Mouse (Mus musculus) liver, embryonic 15.5 days (tissue): Measurements from ENCODE around the gene Flt3. TPM values are rescaled to one million over a fixed set of nuclear protein-coding genes. Genes with fewer than 3 reads are reported as not detected.

Source experiments
- ATAC-seq: fragments of 200-750 bp; cut with Nextera tagmentation; 2 replicates; pipeline ENCODE4 v1.8.0; 2017; ENCODE audit warnings: moderate number of reproducible peaks, mild to moderate bottlenecking, moderate library complexity; ENCODE audit not compliant: insufficient read depth
- H3K27ac ChIP-seq: fragments of 300-500 bp; sonication (generic); replicated peaks from 2 replicates; pipeline ENCODE4 v1.5.1; 2015; ENCODE audit warnings: mild to moderate bottlenecking, inconsistent platforms
- H3K27me3 ChIP-seq: fragments of 300-500 bp; sonication (generic); 2 replicates; pipeline ENCODE4 v1.6.1; 2015; ENCODE audit warnings: mild to moderate bottlenecking, inconsistent platforms
- H3K36me3 ChIP-seq: fragments of 300-500 bp; sonication (generic); replicated peaks from 2 replicates; pipeline ENCODE4 v1.6.1; 2015; ENCODE audit warnings: moderate library complexity, mild to moderate bottlenecking, inconsistent platforms
- H3K4me1 ChIP-seq: fragments of 300-500 bp; sonication (generic); replicated peaks from 2 replicates; pipeline ENCODE4 v1.6.1; 2015; ENCODE audit warnings: inconsistent platforms
- H3K4me2 ChIP-seq: fragments of 300-500 bp; sonication (generic); 2 replicates; pipeline ENCODE4 v1.6.1; 2015; ENCODE audit warnings: moderate library complexity, mild to moderate bottlenecking, inconsistent platforms
- H3K4me3 ChIP-seq: fragments of 300-500 bp; sonication (generic); replicated peaks from 2 replicates; pipeline ENCODE4 v1.5.1; 2015; ENCODE audit warnings: mild to moderate bottlenecking, inconsistent platforms
- H3K9ac ChIP-seq: fragments of 300-500 bp; sonication (generic); 2 replicates; pipeline ENCODE4 v1.6.1; 2015; ENCODE audit warnings: moderate library complexity, mild to moderate bottlenecking, inconsistent platforms
- H3K9me3 ChIP-seq: fragments of 300-500 bp; sonication (generic); replicated peaks from 2 replicates; pipeline ENCODE4 v1.6.1; 2016; ENCODE audit warnings: inconsistent platforms
- WGBS: fragments of 180-500 bp; shearing (Covaris S2); methylation state at CpG from one replicate; pipeline ENCODE4 v1.1.7; 2015; ENCODE audit warnings: mixed read lengths; ENCODE audit not compliant: insufficient replicate concordance; 5-methylcytosine and 5-hydroxymethylcytosine counted together
- polyA plus RNA-seq: library from polyadenylated mRNA; unstranded; fragments of >200 nt; fragmentation: Nextera tagmentation; extraction: Ambion mirVana; gene quantifications from 2 replicates; pipeline ENCODE4 v1.2.1, GENCODE M21; 2015

Flt3 gene
- polyA plus RNA-seq, 1 experiment from 2014 or later = 1.4 TPM

DNA sequence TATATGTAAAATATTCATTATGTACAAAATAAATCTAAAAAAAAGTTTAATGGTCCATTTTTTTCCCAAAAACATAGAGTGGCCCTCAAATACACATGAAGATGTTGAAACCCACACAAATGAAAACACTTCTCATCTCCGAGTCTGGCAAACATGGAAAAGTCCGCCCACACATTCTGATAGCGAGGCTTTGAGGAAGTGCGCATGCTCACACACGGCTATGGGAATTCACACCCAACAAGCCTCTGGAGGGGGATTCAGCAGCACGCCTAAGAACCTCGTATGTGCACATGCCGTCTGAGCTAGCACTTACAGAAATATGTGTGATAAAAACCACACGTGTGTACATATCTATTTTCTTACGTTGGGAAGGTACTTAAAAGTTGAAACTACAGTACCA lies 18.9 kb downstream of the Flt3 start:
- H3K4me2 ChIP-seq = no peak overlapping the region
- no peak overlapping the region for H3K9ac ChIP-seq
- WGBS = 72% methylated on average over 10 of the region's 10 CpGs
- no peak overlapping the region for H3K4me3 ChIP-seq
- H3K36me3 ChIP-seq = no peaks in the 10 kb centered on the region
- H3K27me3 ChIP-seq = no peaks in the 10 kb centered on the region
- ATAC-seq = no peak
- no peaks in the 10 kb centered on the region for H3K9me3 ChIP-seq
- no peak overlapping the region for H3K27ac ChIP-seq
- H3K4me1 ChIP-seq = no peaks in the 10 kb centered on the region

GRCm38 (mm10) chr5:147379481-147379880 lies 20.8 kb downstream of the Flt3 start:
- 64% methylated on average over 3 of the region's 3 CpGs for WGBS
- no peaks in the 10 kb centered on the region for H3K9me3 ChIP-seq
- H3K4me1 ChIP-seq = no peaks in the 10 kb centered on the region
- H3K4me3 ChIP-seq = no peak overlapping the region
- no peak overlapping the region for H3K4me2 ChIP-seq
- no peak for ATAC-seq
- no peaks in the 10 kb centered on the region for H3K27me3 ChIP-seq
- H3K9ac ChIP-seq = no peak overlapping the region
- H3K27ac ChIP-seq = no peak overlapping the region
- H3K36me3 ChIP-seq = no peaks in the 10 kb centered on the region

- Histone ChIP-seq H3K27ac (no peak overlapping the region), H3K4me2 (no peak overlapping the region), H3K4me3 (no peak overlapping the region), H3K4me1 (no peaks in the 10 kb centered on the region), H3K36me3 (no peaks in the 10 kb centered on the region), H3K9me3 (no peaks in the 10 kb centered on the region), H3K27me3 (peaks cover 5% of the 10 kb centered on the region; the same call in 1 of the 2 replicates), H3K9ac (no peak overlapping the region)
- ATAC-seq = no peak
- 67% methylated on average over 8 of the region's 8 CpGs for WGBS
Measured at GRCm38 (mm10) chr5:147370276-147370675, 30.0 kb downstream of the Flt3 start.

- WGBS = 77% methylated on average over 6 of the region's 6 CpGs
- Histone ChIP-seq H3K9me3 (no peaks in the 10 kb centered on the region), H3K27ac (no peak overlapping the region), H3K4me1 (no peaks in the 10 kb centered on the region), H3K4me3 (no peak overlapping the region), H3K36me3 (no peaks in the 10 kb centered on the region), H3K4me2 (no peak overlapping the region), H3K9ac (no peak overlapping the region), H3K27me3 (peaks cover 5% of the 10 kb centered on the region; the same call in 1 of the 2 replicates)
- ATAC-seq = no peak
Measured at GRCm38 (mm10) chr5:147368221-147368620, 32.1 kb downstream of the Flt3 start.

- H3K9ac ChIP-seq = no peak overlapping the region
- H3K4me1 ChIP-seq = no peaks in the 10 kb centered on the region
- peaks cover 5% of the 10 kb centered on the region; the same call in 1 of the 2 replicates for H3K27me3 ChIP-seq
- H3K4me3 ChIP-seq = no peak overlapping the region
- WGBS = 14% methylated on average over 16 of the region's 16 CpGs
- H3K27ac ChIP-seq = no peak overlapping the region
- H3K4me2 ChIP-seq = no peak overlapping the region
- ATAC-seq = no peak
- H3K36me3 ChIP-seq = no peaks in the 10 kb centered on the region
- no peaks in the 10 kb centered on the region for H3K9me3 ChIP-seq
Measured at GRCm38 (mm10) chr5:147365995-147366765, 34.1 kb downstream of the Flt3 start.

DNA sequence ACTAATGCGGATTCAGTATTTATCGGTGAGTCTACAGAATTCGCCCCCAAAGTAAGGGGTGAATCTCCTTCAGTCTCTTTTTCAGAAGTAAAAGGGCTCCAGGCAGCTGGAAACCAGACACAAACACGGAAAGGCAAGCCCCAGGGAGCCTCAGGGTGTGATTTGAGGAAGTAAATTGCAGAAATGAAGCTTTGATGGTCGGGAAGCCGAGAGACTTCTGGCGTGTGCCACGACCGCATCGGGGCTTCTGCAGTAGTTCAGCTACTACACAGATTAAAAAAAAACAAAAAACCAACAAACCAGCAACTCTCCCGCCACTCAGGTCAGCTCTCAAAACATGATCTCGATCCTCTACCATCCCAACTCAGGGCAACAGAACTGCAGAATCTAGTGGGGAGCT lies 37.2 kb downstream of the Flt3 start:
- no peak for ATAC-seq
- Histone ChIP-seq H3K9me3 (no peaks in the 10 kb centered on the region), H3K4me3 (no peak overlapping the region), H3K4me1 (no peaks in the 10 kb centered on the region), H3K9ac (no peak overlapping the region), H3K27me3 (peaks cover 5% of the 10 kb centered on the region; the same call in 1 of the 2 replicates), H3K27ac (no peak overlapping the region), H3K36me3 (no peaks in the 10 kb centered on the region), H3K4me2 (no peak overlapping the region)
- WGBS = 24% methylated on average over 12 of the region's 12 CpGs

GRCm38 (mm10) chr5:147358481-147358880 lies 41.8 kb downstream of the Flt3 start:
- Histone ChIP-seq H3K4me2 (no peak overlapping the region), H3K9ac (no peak overlapping the region), H3K4me3 (no peak overlapping the region), H3K36me3 (no peaks in the 10 kb centered on the region), H3K27me3 (no peaks in the 10 kb centered on the region), H3K4me1 (no peaks in the 10 kb centered on the region), H3K9me3 (no peaks in the 10 kb centered on the region), H3K27ac (no peak overlapping the region)
- 72% methylated on average over 11 of the region's 11 CpGs for whole genome bisulfite sequencing
- ATAC-seq = no peak

DNA sequence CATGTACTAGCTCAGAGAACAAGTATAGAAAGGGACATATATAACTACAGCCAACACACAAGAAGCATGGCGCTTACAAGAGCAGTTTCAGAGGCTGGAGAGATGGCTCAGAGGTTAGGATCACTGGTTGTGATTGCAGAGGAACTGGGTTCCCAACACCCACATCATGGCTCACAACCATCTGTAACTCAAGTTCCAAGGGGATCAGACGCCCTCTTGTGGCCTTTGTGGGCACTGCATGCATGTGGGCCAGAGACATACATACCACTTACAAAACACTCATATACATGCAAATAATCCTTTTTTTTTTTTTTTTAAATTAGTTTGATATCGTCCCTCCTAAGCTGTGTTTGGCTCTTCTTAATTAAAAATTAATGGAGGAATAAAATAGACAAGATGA lies 42.8 kb downstream of the Flt3 start:
- Histone ChIP-seq H3K4me3 (no peak overlapping the region), H3K27ac (no peak overlapping the region), H3K36me3 (no peaks in the 10 kb centered on the region), H3K9me3 (no peaks in the 10 kb centered on the region), H3K4me2 (no peak overlapping the region), H3K9ac (no peak overlapping the region), H3K27me3 (no peaks in the 10 kb centered on the region), H3K4me1 (no peaks in the 10 kb centered on the region)
- no peak for ATAC-seq
- WGBS = 40% methylated on average over 3 of the region's 3 CpGs

DNA sequence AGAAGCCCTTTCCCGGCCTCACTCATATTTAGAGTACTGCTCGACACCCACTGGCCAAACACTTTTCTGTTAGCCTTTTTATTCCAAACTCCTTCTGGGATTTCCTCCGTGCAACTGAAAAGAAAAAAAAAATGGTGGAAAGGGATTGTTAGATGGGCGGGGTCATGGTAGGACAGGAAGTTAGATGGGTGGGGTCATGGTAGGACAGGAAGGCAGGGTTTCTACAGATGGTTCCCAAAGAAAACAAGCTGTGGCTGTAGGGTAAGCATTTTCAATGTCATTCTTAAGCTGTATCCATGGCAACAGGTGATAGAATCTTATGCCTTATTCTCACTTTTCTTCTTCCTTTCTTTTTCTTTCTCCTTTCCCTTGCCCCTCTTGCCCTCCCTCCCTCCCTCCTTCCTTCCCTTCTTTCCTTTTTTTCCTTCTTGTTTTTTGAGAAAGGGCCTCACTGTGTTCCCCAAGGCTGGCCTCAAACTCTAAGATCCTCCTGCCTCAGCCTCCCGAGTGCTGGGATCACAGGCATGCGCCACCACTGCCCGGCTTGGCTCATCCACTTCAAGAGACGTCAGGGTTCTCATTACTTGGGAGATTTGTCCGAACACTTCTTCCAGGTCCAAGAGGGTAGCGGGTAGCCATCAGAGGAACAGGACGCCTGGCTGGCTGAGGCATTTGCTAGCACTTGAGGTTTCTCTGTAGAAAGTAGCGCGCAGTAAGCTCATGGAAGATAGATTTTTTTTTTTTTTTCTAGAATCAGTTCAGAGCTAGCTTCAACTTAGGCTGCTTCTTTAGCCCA lies 43.8 kb downstream of the Flt3 start:
- no peak overlapping the region for H3K9ac ChIP-seq
- 73% methylated on average over 13 of the region's 13 CpGs for WGBS
- no peak for ATAC-seq
- H3K27me3 ChIP-seq = no peaks in the 10 kb centered on the region
- H3K4me2 ChIP-seq = no peak overlapping the region
- H3K4me1 ChIP-seq = no peaks in the 10 kb centered on the region
- no peak overlapping the region for H3K4me3 ChIP-seq
- no peaks in the 10 kb centered on the region for H3K36me3 ChIP-seq
- H3K27ac ChIP-seq = no peak overlapping the region
- no peaks in the 10 kb centered on the region for H3K9me3 ChIP-seq

- H3K4me1 ChIP-seq = no peaks in the 10 kb centered on the region
- no peaks in the 10 kb centered on the region for H3K36me3 ChIP-seq
- 58% methylated on average over 3 of the region's 3 CpGs for WGBS
- H3K9me3 ChIP-seq = no peaks in the 10 kb centered on the region
- H3K9ac ChIP-seq = no peak overlapping the region
- H3K4me3 ChIP-seq = no peak overlapping the region
- no peak overlapping the region for H3K4me2 ChIP-seq
- no peak overlapping the region for H3K27ac ChIP-seq
- no peak for ATAC-seq
- no peaks in the 10 kb centered on the region for H3K27me3 ChIP-seq
Measured at GRCm38 (mm10) chr5:147355788-147356187, 44.5 kb downstream of the Flt3 start.

GRCm38 (mm10) chr5:147354985-147355384 lies 45.3 kb downstream of the Flt3 start:
- Histone ChIP-seq H3K27me3 (no peaks in the 10 kb centered on the region), H3K9me3 (no peaks in the 10 kb centered on the region), H3K4me2 (no peak overlapping the region), H3K4me3 (no peak overlapping the region), H3K4me1 (no peaks in the 10 kb centered on the region), H3K9ac (no peak overlapping the region), H3K36me3 (no peaks in the 10 kb centered on the region), H3K27ac (no peak overlapping the region)
- WGBS = 56% methylated on average over 8 of the region's 8 CpGs
- ATAC-seq = no peak
